In genomic region chr8:108623660-108624059, GRCm38 (mm10) we compare ENCODE assay signal across 32 mouse cellular contexts.
A peak's percentile ranks its signal among the peaks of the same experiment; 100 is the strongest.
DNase-seq lines count a peak whose midpoint lies in the region; ATAC-seq lines count a peak whose summit lies in the region.
"Had no signal": no experiment of that assay in that cellular context is flagged by ENCODE, and none has a peak within 500 bp of the region (broad histone marks: within the 10 kb centered on the region; RNA-seq: fewer than 3 reads in every experiment).

No protein-coding gene starts in this region.

- H3K9ac ChIP-seq in midbrain, embryonic 11.5 days (ENCODE audit: low read length), result no peak overlapping the region
- H3K9ac ChIP-seq: embryonic facial prominence, embryonic 13.5 days; hindbrain, embryonic 13.5 days; liver, embryonic 14.5 days had no signal

- H3K27ac ChIP-seq in midbrain, embryonic 11.5 days (ENCODE audit: low read depth, low read length), result no peak overlapping the region
- H3K27ac ChIP-seq: embryonic facial prominence, embryonic 13.5 days; gastrocnemius, adult 2 months; heart, adult 2 months; hindbrain, embryonic 13.5 days; liver, embryonic 14.5 days; macrophage; midbrain, embryonic 10.5 days had no signal

- H3K27me3 ChIP-seq in midbrain, embryonic 11.5 days (ENCODE audit: control insufficient read depth, insufficient read depth, low read length), result no peaks in the 10 kb centered on the region
- H3K27me3 ChIP-seq: CH12.LX; embryonic facial prominence, embryonic 13.5 days had no signal

- H3K9me3 ChIP-seq in midbrain, embryonic 11.5 days (ENCODE audit: control insufficient read depth, low read length), result no peaks in the 10 kb centered on the region
- H3K9me3 ChIP-seq: embryonic facial prominence, embryonic 13.5 days; hindbrain, embryonic 13.5 days; midbrain, embryonic 10.5 days had no signal

- intact Hi-C loops in heart, postnatal 25 days (cut with DNase I), result no loop called here

- ATAC-seq in midbrain, embryonic 11.5 days (ENCODE audit: low FRiP score), result no peak
- ATAC-seq: forebrain, embryonic 16.5 days; intestine, postnatal 0 days; midbrain, embryonic 16.5 days had no signal

- peak; percentile 48 to 58 for DNase-seq in adrenal gland, adult (ENCODE audit: inconsistent age in 2 of 2, low spot score in 1 of 2)
- no peak for DNase-seq in adrenal gland, adult 8-10 months
- DNase-seq in heart, adult 11 months, result peak; percentile 64
- DNase-seq in heart, postnatal 25 days (ENCODE audit: low spot score), result no peak
- DNase-seq in urinary bladder, postnatal 14 days (ENCODE audit: low spot score), result peak; percentile 16
- no peak for DNase-seq in urinary bladder, postnatal 10 days (ENCODE audit: low spot score)
- no peak for DNase-seq in right cerebral cortex, postnatal 36 days (ENCODE audit: low spot score in 2 of 2)
- no peak for DNase-seq in midbrain, embryonic 11.5 days (ENCODE audit: low spot score, missing footprints)
- DNase-seq: cerebellum, adult 11 months; cerebellum, adult 9-10 months; cerebellum, postnatal 36 days; embryo, embryonic 11 days; gastrocnemius, adult 2 months; gastrocnemius, postnatal 36 days; heart, adult 2 months; heart, postnatal 4 days; kidney, adult 9 months; kidney, postnatal 10 days; layer of hippocampus, adult 9-11 months; liver; lung, adult 2 months; lung, postnatal 10 days had no signal

- no peaks in the 10 kb centered on the region for H3K4me1 ChIP-seq in midbrain, embryonic 11.5 days (ENCODE audit: control insufficient read depth, insufficient read depth, low read length)
- H3K4me1 ChIP-seq: embryonic facial prominence, embryonic 13.5 days had no signal

- no peaks in the 10 kb centered on the region for H3K36me3 ChIP-seq in midbrain, embryonic 11.5 days (ENCODE audit: control insufficient read depth, insufficient read depth, low read length)
- H3K36me3 ChIP-seq: embryonic facial prominence, embryonic 13.5 days; hindbrain, embryonic 13.5 days; midbrain, embryonic 10.5 days had no signal

- H3K4me3 ChIP-seq in midbrain, embryonic 11.5 days (ENCODE audit: low read depth, low read length), result no peak overlapping the region
- H3K4me3 ChIP-seq: embryonic facial prominence, embryonic 13.5 days; erythroblast, embryonic 14.5 days; gastrocnemius, adult 2 months; heart, adult 2 months; hindbrain, embryonic 13.5 days; midbrain, embryonic 10.5 days had no signal

- 71% methylated on average over 5 of the region's 5 CpGs for WGBS in midbrain, embryonic 11.5 days

- H3K4me2 ChIP-seq in midbrain, embryonic 11.5 days, result no peak overlapping the region
- H3K4me2 ChIP-seq: embryonic facial prominence, embryonic 13.5 days; hindbrain, embryonic 13.5 days had no signal

Comparison
In these comparisons a context has a peak if more than half of its experiments do, and no peak if none do; other contexts are left out.
1. DNase-seq: peak in adrenal gland, adult (2 of 2), heart, adult 11 months (single experiment) and urinary bladder, postnatal 14 days (single experiment); none in adrenal gland, adult 8-10 months (single experiment), heart, postnatal 25 days (single experiment), urinary bladder, postnatal 10 days (single experiment), right cerebral cortex, postnatal 36 days (0 of 2) and midbrain, embryonic 11.5 days (single experiment).